Mouse (Mus musculus) testis, adult 2 months (tissue): ENCODE measurements around the gene Ss18l1. TPM values are rescaled to one million over a fixed set of nuclear protein-coding genes. Genes with fewer than 3 reads are reported as not detected.

Experiments
- H3K27ac ChIP-seq: fragments of 200-500 bp; 2 replicates; pipeline ENCODE4 v1.5.1; 2012; ENCODE audit warnings: low read depth, low read length; ENCODE audit not compliant: control insufficient read depth, insufficient read depth
- H3K27me3 ChIP-seq: fragments of 200-500 bp; 2 replicates; pipeline ENCODE4 v1.6.1; 2012; ENCODE audit warnings: mild to moderate bottlenecking, low read length, moderate library complexity; ENCODE audit not compliant: control insufficient read depth, insufficient read depth
- H3K36me3 ChIP-seq: fragments of 200-500 bp; 2 replicates; pipeline ENCODE4 v1.6.1; 2012; ENCODE audit warnings: mild to moderate bottlenecking, low read length; ENCODE audit not compliant: control insufficient read depth, insufficient read depth
- H3K4me1 ChIP-seq: fragments of 200-500 bp; 2 replicates; pipeline ENCODE4 v1.6.1; 2012; ENCODE audit warnings: low read length; ENCODE audit not compliant: control insufficient read depth, insufficient read depth
- H3K4me3 ChIP-seq: fragments of 200-500 bp; 2 replicates; pipeline ENCODE4 v1.5.1; 2012; ENCODE audit warnings: low read depth, mild to moderate bottlenecking, low read length, moderate library complexity, mixed read lengths; ENCODE audit not compliant: control insufficient read depth
- CTCF ChIP-seq: fragments of 200-500 bp; IDR thresholded peaks from 2 replicates; pipeline ENCODE4 v1.5.1; 2012; ENCODE audit warnings: low read depth, mild to moderate bottlenecking, inconsistent platforms, low read length, moderate library complexity; ENCODE audit not compliant: control insufficient read depth, insufficient read depth, insufficient replicate concordance
- POLR2A ChIP-seq: fragments of 200-500 bp; IDR thresholded peaks from 2 replicates; pipeline ENCODE4 v1.6.1; 2012; ENCODE audit warnings: low read depth, mild to moderate bottlenecking, inconsistent platforms, low read length, moderate library complexity; ENCODE audit not compliant: control insufficient read depth
- polyA plus RNA-seq: library from polyadenylated mRNA; depleted of rRNA; stranded (reverse); fragments of >200 nt; gene quantifications from 2 replicates; pipeline ENCODE4 v1.2.3, GENCODE M21; 2012

Ss18l1 gene
- polyA plus RNA-seq, 1 experiment = 4.0 TPM

GRCm38 (mm10) chr2:180024401-180025098, 17.8 kb upstream of the Ss18l1 start, which contains the start of gene Lsm14b:
Gene Lsm14b, plus strand, starts transcription at chr2:180024987.
- H3K27ac ChIP-seq = peak within 1 kb of the TSS; percentile 94
- no peaks in the 10 kb centered on the region; the same call in 1 of the 2 replicates for H3K36me3 ChIP-seq
- no peaks in the 10 kb centered on the region for H3K27me3 ChIP-seq
- peaks cover 24% of the 10 kb centered on the region for H3K4me1 ChIP-seq
- TF ChIP-seq CTCF (no peak), POLR2A (peak; percentile 59)
- H3K4me3 ChIP-seq = peak within 1 kb of the TSS; percentile 93

GRCm38 (mm10) chr2:180025135-180025860, 17.0 kb upstream of the Ss18l1 start:
- H3K36me3 ChIP-seq = no peaks in the 10 kb centered on the region; the same call in 1 of the 2 replicates
- peak overlapping the region; percentile 94 for H3K27ac ChIP-seq
- H3K4me3 ChIP-seq = peak overlapping the region; percentile 93
- TF ChIP-seq POLR2A (no peak), CTCF (no peak)
- H3K27me3 ChIP-seq = no peaks in the 10 kb centered on the region
- H3K4me1 ChIP-seq = peaks cover 20% of the 10 kb centered on the region

- Histone ChIP-seq H3K4me1 (peaks cover 16% of the 10 kb centered on the region), H3K36me3 (no peaks in the 10 kb centered on the region; the same call in 1 of the 2 replicates), H3K4me3 (peak overlapping the region; percentile 93), H3K27ac (peak overlapping the region; percentile 94), H3K27me3 (no peaks in the 10 kb centered on the region)
- no peak for TF ChIP-seq POLR2A
- TF ChIP-seq CTCF = no peak
These were observed 16.5 kb upstream of the Ss18l1 start for GRCm38 (mm10) chr2:180025861-180026200.

GRCm38 (mm10) chr2:180027768-180028167, 14.5 kb upstream of the Ss18l1 start:
- Histone ChIP-seq H3K36me3 (peaks cover 3% of the 10 kb centered on the region), H3K4me3 (no peak overlapping the region)

GRCm38 (mm10) chr2:180031270-180031669, 11.0 kb upstream of the Ss18l1 start:
- no peaks in the 10 kb centered on the region for H3K27me3 ChIP-seq
- H3K27ac ChIP-seq = no peak overlapping the region; the same call in 1 of the 2 replicates
- H3K4me3 ChIP-seq = peak overlapping the region; percentile 4; the same call in 1 of the 2 replicates
- TF ChIP-seq POLR2A = no peak
- TF ChIP-seq CTCF = no peak
- H3K4me1 ChIP-seq = peaks cover 2% of the 10 kb centered on the region; the same call in 1 of the 2 replicates
- peaks cover 5% of the 10 kb centered on the region for H3K36me3 ChIP-seq

More at GRCm38 (mm10) chr2:180027768-180028167, 14.5 kb upstream of the Ss18l1 start:
- TF ChIP-seq CTCF (no peak), POLR2A (no peak)
- Histone ChIP-seq H3K27ac (no peak overlapping the region), H3K27me3 (no peaks in the 10 kb centered on the region), H3K4me1 (peaks cover 11% of the 10 kb centered on the region)

GRCm38 (mm10) chr2:180032925-180033324, 9.4 kb upstream of the Ss18l1 start:
- no peak for TF ChIP-seq CTCF
- no peak for TF ChIP-seq POLR2A

GRCm38 (mm10) chr2:180033956-180034355, 8.4 kb upstream of the Ss18l1 start:
- TF ChIP-seq POLR2A (no peak), CTCF (no peak)
- Histone ChIP-seq H3K27me3 (no peaks in the 10 kb centered on the region), H3K4me3 (no peak overlapping the region), H3K36me3 (peaks cover 5% of the 10 kb centered on the region), H3K27ac (no peak overlapping the region), H3K4me1 (no peaks in the 10 kb centered on the region; the same call in 1 of the 2 replicates)

More at GRCm38 (mm10) chr2:180032925-180033324, 9.4 kb upstream of the Ss18l1 start:
- Histone ChIP-seq H3K4me3 (no peak overlapping the region), H3K36me3 (peaks cover 5% of the 10 kb centered on the region), H3K4me1 (no peaks in the 10 kb centered on the region; the same call in 1 of the 2 replicates), H3K27ac (no peak overlapping the region), H3K27me3 (no peaks in the 10 kb centered on the region)
